Mouse (Mus musculus) left cerebral cortex, adult 2 months (tissue): ENCODE measurements at regions not wholly inside any gene's neighbourhood (a gene's known extent, or its start where the extent isn't known, plus 50 kb on each side); places are given as distances from the start of the nearest gene placed in this dataset.

ENCODE experiments used
- DNase-seq, 2 experiments: peaks; one replicate each; pipeline ENCODE4 v3.0.0; 2021 to 2022; ENCODE audit warnings: low spot score in 2 of 2, mixed read lengths in 1 of 2; ENCODE audit errors: extremely low spot score in 1 of 2
- H3K27ac ChIP-seq: fragments of 200-600 bp; 2 replicates; pipeline ENCODE4 v1.8.1; 2022
- H3K4me3 ChIP-seq: fragments of 200-600 bp; 2 replicates; pipeline ENCODE4 v1.8.1; 2022
- CTCF ChIP-seq: fragments of 200-600 bp; IDR thresholded peaks from 2 replicates; pipeline ENCODE4 v1.8.1; 2022; ENCODE audit warnings: antibody characterized with exemption, mild to moderate bottlenecking, moderate library complexity
- intact Hi-C: fragments of 180-260 bp; cut with DNase I; formaldehyde crosslinking; loops from one replicate; pipeline ENCODE4 v1.15.1; 2025

GRCm38 (mm10) chr5:75460414-75461025, 114.2 kb upstream of the Kit start:
- intact Hi-C loops = no loop called here
- Histone ChIP-seq H3K27ac (no peak overlapping the region), H3K4me3 (no peak overlapping the region)
- no peak for DNase-seq
- TF ChIP-seq CTCF = no peak

DNA sequence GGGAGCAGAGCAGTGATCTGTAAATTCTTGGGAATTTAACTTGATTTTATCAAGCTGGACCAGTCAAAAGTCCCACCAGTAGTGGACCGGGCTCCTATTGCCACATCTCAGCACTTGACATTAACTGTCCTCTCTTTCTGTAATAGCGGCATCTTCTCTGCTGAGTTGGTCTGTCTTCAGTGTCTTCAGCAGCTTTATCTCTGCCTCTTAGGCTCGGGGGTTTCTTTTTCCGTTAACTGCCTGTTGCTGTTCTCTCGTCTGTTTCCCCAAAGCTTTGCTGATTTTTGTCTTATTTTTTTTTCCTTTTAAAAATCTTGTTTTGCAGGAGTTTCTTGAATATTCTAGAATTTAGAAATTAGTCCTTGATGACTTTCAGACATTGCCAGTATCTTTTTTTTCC, 113.3 kb upstream of the Kit start:
- no peak for TF ChIP-seq CTCF
- Histone ChIP-seq H3K27ac (no peak overlapping the region), H3K4me3 (no peak overlapping the region)
- DNase-seq = no peak
- intact Hi-C loops = no loop called here

DNA sequence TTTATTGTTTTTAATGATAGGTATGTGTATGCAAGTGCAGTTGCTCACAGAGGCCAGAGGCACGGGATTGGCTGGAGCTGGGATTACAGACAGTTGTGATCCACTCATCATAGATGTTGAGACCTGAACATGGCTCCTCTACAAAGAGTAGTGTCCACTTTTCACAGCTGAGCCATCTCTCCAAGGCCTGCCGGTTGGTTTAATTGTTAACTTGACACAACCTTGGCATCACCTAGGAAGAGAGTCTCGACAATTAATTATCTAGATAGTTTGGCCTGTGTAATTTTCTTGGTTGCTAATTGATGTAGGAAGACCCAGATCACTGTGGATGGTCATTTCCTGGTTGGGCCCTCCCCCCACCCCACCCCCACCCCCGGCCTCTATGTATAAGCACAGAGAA, 111.1 kb upstream of the Kit start:
- intact Hi-C loops = no loop called here
- Histone ChIP-seq H3K27ac (no peak overlapping the region), H3K4me3 (no peak overlapping the region)
- DNase-seq = no peak
- TF ChIP-seq CTCF = no peak

GRCm38 (mm10) chr5:75465701-75466100, 109.0 kb upstream of the Kit start:
- intact Hi-C loops = no loop called here
- no peak overlapping the region for H3K27ac ChIP-seq
- DNase-seq = no peak
- H3K4me3 ChIP-seq = no peak overlapping the region
- no peak for TF ChIP-seq CTCF

DNA sequence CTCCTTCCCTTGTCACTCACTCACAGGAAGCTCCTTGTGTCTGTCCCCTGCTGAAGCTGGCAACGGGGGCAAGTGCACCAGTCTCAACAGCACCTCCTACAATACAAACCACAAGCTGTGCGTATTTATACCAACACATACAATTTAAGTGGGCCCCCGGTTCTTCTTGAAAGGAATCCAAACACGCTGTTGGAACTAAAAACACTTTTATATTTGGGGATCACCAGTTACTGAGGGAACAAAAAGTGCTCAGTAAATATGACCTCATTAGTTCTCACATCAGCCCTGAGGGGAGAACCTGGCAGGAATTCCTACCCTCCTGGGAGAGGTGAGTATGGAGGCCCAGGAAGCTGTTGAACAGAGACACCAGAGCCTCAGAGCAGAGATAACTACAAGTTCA, 107.8 kb upstream of the Kit start:
- TF ChIP-seq CTCF = no peak
- Histone ChIP-seq H3K4me3 (no peak overlapping the region), H3K27ac (no peak overlapping the region)
- intact Hi-C loops = no loop called here
- DNase-seq = no peak

GRCm38 (mm10) chr5:75467916-75468315, 106.8 kb upstream of the Kit start:
- Histone ChIP-seq H3K4me3 (no peak overlapping the region), H3K27ac (no peak overlapping the region)
- intact Hi-C loops = no loop called here
- TF ChIP-seq CTCF = no peak
- DNase-seq = no peak

GRCm38 (mm10) chr5:75471010-75471409, 103.7 kb upstream of the Kit start:
- intact Hi-C loops = no loop called here
- Histone ChIP-seq H3K27ac (no peak overlapping the region), H3K4me3 (no peak overlapping the region)
- no peak for DNase-seq
- TF ChIP-seq CTCF = no peak

DNA sequence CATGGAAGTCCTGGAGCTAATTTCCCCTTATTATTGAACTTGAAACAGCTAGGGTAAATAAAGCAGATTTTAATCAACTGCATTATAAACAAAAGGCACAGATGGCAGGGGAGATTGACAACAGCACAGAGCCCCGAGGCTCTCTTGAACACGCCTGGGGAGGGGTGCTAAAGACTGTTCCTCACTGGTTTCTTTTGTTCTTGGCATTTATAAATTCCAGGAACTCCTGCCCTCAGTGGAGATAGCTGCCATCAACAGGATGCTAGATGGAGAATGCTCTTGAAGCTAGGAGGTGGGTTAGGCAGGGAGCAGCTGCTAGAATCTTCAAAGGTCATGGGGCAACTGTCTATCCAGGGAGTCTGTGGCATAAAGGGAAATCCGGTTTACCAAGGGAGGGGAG, 102.2 kb upstream of the Kit start:
- TF ChIP-seq CTCF = no peak
- intact Hi-C loops = no loop called here
- Histone ChIP-seq H3K4me3 (no peak overlapping the region), H3K27ac (no peak overlapping the region)
- no peak for DNase-seq

- intact Hi-C loops = no loop called here
- Histone ChIP-seq H3K27ac (no peak overlapping the region), H3K4me3 (no peak overlapping the region)
- no peak for DNase-seq
- no peak for TF ChIP-seq CTCF
Measured at GRCm38 (mm10) chr5:75475414-75475813, 99.3 kb upstream of the Kit start.

DNA sequence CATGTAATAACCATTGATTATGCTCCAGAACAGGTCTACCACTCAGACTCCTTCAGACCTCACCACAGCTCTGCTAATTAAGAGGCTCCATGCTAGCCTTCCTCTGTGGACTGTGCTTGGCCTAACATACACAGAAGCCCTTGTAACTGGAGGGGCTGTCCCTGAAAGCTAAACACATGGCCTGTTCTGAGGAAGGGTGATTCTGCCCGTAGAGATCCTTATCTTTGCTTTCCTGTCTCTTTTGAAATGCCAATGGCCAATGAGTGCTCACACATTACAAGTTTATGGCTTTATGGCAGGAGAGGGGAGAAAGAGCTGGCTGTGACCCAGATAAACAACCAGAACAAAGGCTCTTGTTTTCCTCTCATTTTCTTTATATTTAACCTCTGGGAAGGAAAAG, 96.2 kb upstream of the Kit start:
- no peak for TF ChIP-seq CTCF
- Histone ChIP-seq H3K27ac (no peak overlapping the region), H3K4me3 (no peak overlapping the region)
- no peak for DNase-seq
- intact Hi-C loops = no loop called here

GRCm38 (mm10) chr5:75479149-75479548, 95.6 kb upstream of the Kit start:
- DNase-seq = no peak
- TF ChIP-seq CTCF = no peak
- intact Hi-C loops = no loop called here
- no peak overlapping the region for H3K27ac ChIP-seq
- no peak overlapping the region for H3K4me3 ChIP-seq

DNA sequence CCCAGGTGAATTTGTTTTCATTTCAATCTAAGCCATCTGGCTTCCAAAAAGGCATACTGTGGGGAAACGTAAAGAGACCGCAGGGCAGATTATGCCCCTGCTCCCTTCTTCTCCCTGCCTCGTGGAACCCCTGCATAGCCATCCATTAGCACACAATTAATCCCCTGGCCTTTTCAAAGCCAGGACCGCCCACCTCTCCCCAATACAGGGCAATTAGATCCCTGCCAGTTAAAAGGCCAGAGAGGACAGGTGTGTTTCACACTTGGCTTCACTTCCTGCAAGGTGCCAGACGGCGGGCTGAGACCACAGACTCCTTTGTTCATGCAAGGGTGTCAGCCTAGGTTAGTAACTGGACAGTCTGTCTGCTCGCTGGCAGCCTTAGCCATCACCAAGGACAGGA, 93.1 kb upstream of the Kit start:
- no peak overlapping the region for H3K27ac ChIP-seq
- TF ChIP-seq CTCF = no peak
- intact Hi-C loops = no loop called here
- no peak overlapping the region for H3K4me3 ChIP-seq
- no peak for DNase-seq

- Histone ChIP-seq H3K4me3 (no peak overlapping the region), H3K27ac (no peak overlapping the region)
- DNase-seq = no peak
- TF ChIP-seq CTCF = no peak
- intact Hi-C loops = no loop called here
Measured at GRCm38 (mm10) chr5:75484330-75484729, 90.4 kb upstream of the Kit start.
